Mouse (Mus musculus) hematopoietic multipotent progenitor cell, adult 10-12 weeks (in vitro differentiated cells): Measurements from ENCODE around the gene Tmprss13. TPM values are rescaled to one million over a fixed set of nuclear protein-coding genes. Genes with fewer than 3 reads are reported as not detected.

Source experiments
- polyA plus RNA-seq: library from polyadenylated mRNA; stranded (reverse); fragments of >175 nt; gene quantifications from 2 replicates; pipeline ENCODE4 v1.2.3, GENCODE M21; 2012; ENCODE audit warnings: low replicate concordance

Tmprss13 gene
- polyA plus RNA-seq: 0.04 and 0.08 TPM in 2 replicates

GRCm38 (mm10) chr9:45318855-45319254 lies at the start of gene Tmprss13:
Tmprss13 (plus strand) TSS chr9:45319100.

DNA sequence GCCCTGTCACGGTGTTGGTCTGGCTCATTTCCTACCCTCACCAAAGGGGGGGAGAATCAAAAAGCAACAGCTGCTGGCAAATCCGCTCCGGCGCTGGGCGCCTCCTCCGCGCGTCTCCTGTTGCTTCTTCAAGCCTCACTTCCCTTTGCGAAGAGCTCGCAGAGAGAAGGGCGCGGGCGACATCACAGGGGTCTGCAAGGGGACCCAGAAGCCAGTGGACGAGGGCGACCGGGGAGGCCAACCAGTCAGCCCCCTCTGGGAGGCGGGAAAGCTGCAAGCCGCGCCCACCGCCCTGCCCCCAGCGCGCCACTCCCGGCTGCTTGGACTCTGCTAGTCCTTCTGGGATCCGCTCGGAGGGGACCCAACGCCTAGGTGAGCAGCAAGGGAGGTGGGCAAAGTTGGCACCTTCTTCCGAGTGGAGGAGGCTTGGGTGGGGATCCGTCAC lies 51.2 kb downstream of the Tmprss13 start, which contains the start of gene Fxyd6:
Gene Fxyd6, plus strand, starts transcription at position 69 of the 445 bp plus-strand sequence.

Other genes with a start within 250 kb of the Tmprss13 start
- 3.9 and 4.2 TPM in 2 replicates for gene Jaml, start 239.9 kb upstream of the Tmprss13 start, polyA plus RNA-seq
- gene Scn2b, start 201.3 kb upstream of the Tmprss13 start, polyA plus RNA-seq: 0.48 and 0.70 TPM in 2 replicates
- gene Scn4b, start 180.7 kb upstream of the Tmprss13 start, polyA plus RNA-seq: 0.27 and 0.53 TPM in 2 replicates
- 0.19 TPM in 1 of 2 replicates, not detected in the other for gene BC049352, start 137.1 kb upstream of the Tmprss13 start, polyA plus RNA-seq
- 0.10 TPM in 1 of 2 replicates, not detected in the other for gene Tmprss4, start 115.0 kb upstream of the Tmprss13 start, polyA plus RNA-seq
- 20.4 and 23.1 TPM in 2 replicates for gene Il10ra, start 50.0 kb upstream of the Tmprss13 start, polyA plus RNA-seq
- not detected in 2 replicates for gene Fxyd6, start 51.1 kb downstream of the Tmprss13 start, polyA plus RNA-seq
- 2.7 and 4.8 TPM in 2 replicates for gene Fxyd2, start 80.6 kb downstream of the Tmprss13 start, polyA plus RNA-seq
- gene Dscaml1, start 107.5 kb downstream of the Tmprss13 start, polyA plus RNA-seq: 0.72 and 2.0 TPM in 2 replicates